Mouse (Mus musculus): ENCODE results near the gene Sprr2a2.
"Not testable (repeated sequence)": the region's sequence is repeated elsewhere in the genome, so short reads cannot be mapped to it uniquely, and the experiment has no call there.

Gene Sprr2a2

GRCm38 (mm10) chr3:92279663-92280062 lies 63.9 kb downstream of the Sprr2a2 start:
- not testable (repeated sequence) for DNase-seq

GRCm38 (mm10) chr3:92280963-92281606 lies 65.4 kb downstream of the Sprr2a2 start:
- not testable (repeated sequence) for DNase-seq

DNA sequence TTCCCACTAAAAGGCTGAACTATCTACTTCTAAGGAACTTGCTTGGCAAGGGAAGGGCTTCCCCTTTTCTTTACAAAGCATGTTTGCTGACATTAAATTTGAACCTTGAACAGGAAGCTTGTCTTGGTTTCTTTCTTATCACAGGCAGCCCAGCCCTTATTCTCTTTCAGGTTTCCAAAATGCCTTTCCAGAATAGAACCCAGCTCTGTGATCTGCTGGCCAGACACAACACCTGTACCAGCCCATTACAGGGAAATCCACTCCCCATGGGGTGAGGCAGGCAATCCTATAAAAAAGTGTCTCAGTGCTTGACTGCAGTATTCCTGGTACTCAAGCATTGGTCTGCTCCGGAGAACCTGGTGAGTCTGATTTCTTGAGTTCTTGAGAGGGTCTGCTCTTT lies 69.4 kb downstream of the Sprr2a2 start, which contains the start of gene Sprr2a3:
Gene Sprr2a3 (plus strand): TSS at position 317 of the 400 bp plus-strand sequence.
- not testable (repeated sequence) for DNase-seq

DNA sequence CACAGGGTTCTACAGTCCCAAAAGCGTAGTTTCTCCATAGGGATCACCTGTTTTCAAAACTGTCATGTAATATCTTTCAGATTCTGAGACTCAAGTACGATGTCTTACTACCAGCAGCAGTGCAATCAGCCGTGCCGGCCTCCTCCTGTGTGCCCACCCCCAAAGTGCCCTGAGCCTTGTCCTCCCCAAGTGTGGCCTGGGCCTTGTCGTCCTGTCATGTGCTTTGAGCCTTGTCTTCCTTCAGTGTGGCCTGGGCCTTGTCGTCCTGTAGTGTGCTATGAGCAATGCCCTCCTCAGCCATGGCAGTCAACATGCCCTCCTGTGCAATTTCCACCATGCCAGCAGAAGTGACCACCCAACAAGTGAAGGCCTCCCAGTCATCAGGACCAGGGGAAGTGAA lies 72.8 kb downstream of the Sprr2a2 start:
- not testable (repeated sequence) for DNase-seq
